In genomic region chr11:62846961-62847654, GRCm38 (mm10) we compare ENCODE assay signal across 9 mouse cellular contexts. TPM values are rescaled to one million over a fixed set of nuclear protein-coding genes. Genes with fewer than 3 reads are reported as not detected.
DNase-seq lines count a peak whose midpoint lies in the region; ATAC-seq and TF ChIP-seq lines count a peak whose summit lies in the region.
"Had no signal": no experiment of that assay in that cellular context is flagged by ENCODE, and none has a peak within 500 bp of the region (broad histone marks: within the 10 kb centered on the region; RNA-seq: fewer than 3 reads in every experiment).

Gene Fbxw10, plus strand, starts transcription at chr11:62847069.

- no peak for TF ChIP-seq CTCF in lung, postnatal 0 days (IDR thresholded peaks at IDR 0.05)

- no peak for TF ChIP-seq EP300 in lung, postnatal 0 days (IDR thresholded peaks at IDR 0.05)

- H3K9ac ChIP-seq in kidney, embryonic 16.5 days (replicated peaks; ENCODE audit: low read length), result peak within 1 kb of the TSS; percentile 42
- no peak within 1 kb of the TSS for H3K9ac ChIP-seq in lung, postnatal 0 days (replicated peaks; ENCODE audit: low read depth)

- H3K9me3 ChIP-seq in kidney, embryonic 16.5 days (ENCODE audit: low read length), result no peaks in the 10 kb centered on the region
- H3K9me3 ChIP-seq in lung, postnatal 0 days (ENCODE audit: low read length), result no peaks in the 10 kb centered on the region

- 16% methylated on average over 12 of the region's 12 CpGs for WGBS in kidney, embryonic 16.5 days
- WGBS in lung, postnatal 0 days, result 27% methylated on average over 12 of the region's 12 CpGs

- H3K36me3 ChIP-seq in kidney, embryonic 16.5 days (ENCODE audit: insufficient read depth, low read length), result no peaks in the 10 kb centered on the region
- no peaks in the 10 kb centered on the region for H3K36me3 ChIP-seq in lung, postnatal 0 days (ENCODE audit: insufficient read depth, low read length)

- ATAC-seq in granulocyte monocyte progenitor cell, adult 5-6 weeks (replicated peaks; ENCODE audit: poor library complexity, severe bottlenecking), result peak; percentile 53
- no peak for ATAC-seq in kidney, embryonic 16.5 days (ENCODE audit: low FRiP score, low TSS enrichment)
- no peak for ATAC-seq in lung, postnatal 0 days
- ATAC-seq: Patski had no signal

- peaks cover 4% of the 10 kb centered on the region for H3K4me1 ChIP-seq in kidney, embryonic 16.5 days (ENCODE audit: insufficient read depth, low read length)
- H3K4me1 ChIP-seq in lung, postnatal 0 days (ENCODE audit: insufficient read depth, low read depth, low read length), result no peaks in the 10 kb centered on the region

- H3K27ac ChIP-seq in kidney, embryonic 16.5 days (ENCODE audit: low read length), result no peak within 1 kb of the TSS
- no peak within 1 kb of the TSS for H3K27ac ChIP-seq in lung, postnatal 0 days (ENCODE audit: low read length)

- no peaks in the 10 kb centered on the region for H3K27me3 ChIP-seq in kidney, embryonic 16.5 days (ENCODE audit: insufficient read depth, low read length)
- no peaks in the 10 kb centered on the region for H3K27me3 ChIP-seq in lung, postnatal 0 days (replicated peaks; ENCODE audit: insufficient read depth, low read length)
- H3K27me3 ChIP-seq: Patski had no signal

- peak; percentile 18 for DNase-seq in kidney, adult 18-20 months
- no peak for DNase-seq in kidney, adult 11 months
- DNase-seq in adipocyte (ENCODE audit: low spot score), result peak; percentile 43
- DNase-seq in lung, postnatal 0 days (ENCODE audit: low spot score), result peak; percentile 72
- DNase-seq in retina, postnatal 1 day, result peak; percentile 70
- no peak for DNase-seq in gastrocnemius, postnatal 25 days

- H3K4me2 ChIP-seq in kidney, embryonic 16.5 days (replicated peaks; ENCODE audit: low read depth, low read length), result peak within 1 kb of the TSS; percentile 41
- H3K4me2 ChIP-seq in lung, postnatal 0 days (replicated peaks; ENCODE audit: low read depth, low read length), result no peak within 1 kb of the TSS; the same call in 1 of the 2 replicates

- H3K4me3 ChIP-seq in kidney, embryonic 16.5 days (ENCODE audit: low read length), result peak within 1 kb of the TSS; percentile 17
- no peak within 1 kb of the TSS for H3K4me3 ChIP-seq in lung, postnatal 0 days (ENCODE audit: low read depth, low read length)

RNA-seq across cellular contexts. Expression of gene Fbxw10, which starts in this region (rescaled TPM):
- total RNA-seq in granulocyte monocyte progenitor cell, adult 5-6 weeks (2014; fragmentation: Nextera tagmentation), result 2.5 and 4.9 TPM in 2 replicates
- 4.7 and 6.7 TPM in 2 replicates for total RNA-seq in granulocyte monocyte progenitor cell, adult 5-6 weeks (2017)
- 0.51 and 0.87 TPM in 2 replicates for polyA plus RNA-seq in kidney, embryonic 16.5 days (2015; fragmentation: Nextera tagmentation; extraction: Ambion mirVana)
- 0.27 TPM in 2 replicates for polyA plus RNA-seq in lung, postnatal 0 days (2015; fragmentation: Nextera tagmentation; extraction: Ambion mirVana)
- under 1 TPM; 0.10 to 0.21 TPM for total RNA-seq in gastrocnemius, postnatal 25 days (2021)

Comparison
In these comparisons a context has a peak if more than half of its experiments do, and no peak if none do; other contexts are left out.
1. DNase-seq: peak in kidney, adult 18-20 months (single experiment), adipocyte (single experiment) and retina, postnatal 1 day (single experiment); none in kidney, adult 11 months (single experiment) and gastrocnemius, postnatal 25 days (single experiment).
2. Peak in DNase-seq in lung, postnatal 0 days; RNA of the gene not detected or under 1 TPM.